Mouse (Mus musculus) myocyte (in vitro differentiated cells): ENCODE measurements around the gene Kcng3.

Source experiments
- CEBPB ChIP-seq: IDR thresholded peaks from 2 replicates; pipeline ENCODE4 v1.6.1; 2011; ENCODE audit warnings: mild to moderate bottlenecking, moderate library complexity; ENCODE audit not compliant: poor library complexity, insufficient read depth, severe bottlenecking
- E2F4 ChIP-seq: IDR thresholded peaks from one replicate; pipeline ENCODE4 v1.6.1; 2011; ENCODE audit warnings: mild to moderate bottlenecking, control low read depth, moderate library complexity; ENCODE audit not compliant: insufficient read depth
- MAX ChIP-seq: IDR thresholded peaks from one replicate; pipeline ENCODE4 v1.6.1; 2011; ENCODE audit warnings: low read depth, mild to moderate bottlenecking, control low read depth
- MYOD1 ChIP-seq, 3 experiments: IDR thresholded peaks; one replicate each; pipeline ENCODE4 v1.6.1; 2011; ENCODE audit warnings: control low read depth in 2 of 3, low read depth in 2 of 3, mild to moderate bottlenecking in 2 of 3, moderate library complexity in 1 of 3; ENCODE audit not compliant: insufficient read length in 2 of 3, control insufficient read depth in 1 of 3
- MYOG ChIP-seq, 3 experiments: IDR thresholded peaks; one replicate each; pipeline ENCODE4 v1.6.1; 2011; ENCODE audit warnings: control low read depth in 2 of 3, low read depth in 2 of 3, mild to moderate bottlenecking in 2 of 3; ENCODE audit not compliant: insufficient read length in 2 of 3, control insufficient read depth in 1 of 3, insufficient read depth in 1 of 3
- POLR2A ChIP-seq: IDR thresholded peaks from one replicate; pipeline ENCODE4 v1.6.1; 2011; ENCODE audit warnings: low read depth, mild to moderate bottlenecking, control low read depth, moderate library complexity; ENCODE audit not compliant: insufficient read length
- POLR2AphosphoS2 ChIP-seq: IDR thresholded peaks from one replicate; pipeline ENCODE4 v1.6.1; 2011; ENCODE audit warnings: low read depth, control low read depth; ENCODE audit not compliant: insufficient read length
- REST ChIP-seq: IDR thresholded peaks from one replicate; pipeline ENCODE4 v1.6.1; 2011; ENCODE audit warnings: mild to moderate bottlenecking, control low read depth, moderate library complexity; ENCODE audit not compliant: insufficient read depth, insufficient read length
- TCF12 ChIP-seq: IDR thresholded peaks from one replicate; pipeline ENCODE4 v1.6.1; 2011; ENCODE audit warnings: mild to moderate bottlenecking, control low read depth; ENCODE audit not compliant: poor library complexity, insufficient read depth, severe bottlenecking
- USF1 ChIP-seq: IDR thresholded peaks from one replicate; pipeline ENCODE4 v1.6.1; 2011; ENCODE audit warnings: low read depth, mild to moderate bottlenecking, control low read depth, moderate library complexity

DNA sequence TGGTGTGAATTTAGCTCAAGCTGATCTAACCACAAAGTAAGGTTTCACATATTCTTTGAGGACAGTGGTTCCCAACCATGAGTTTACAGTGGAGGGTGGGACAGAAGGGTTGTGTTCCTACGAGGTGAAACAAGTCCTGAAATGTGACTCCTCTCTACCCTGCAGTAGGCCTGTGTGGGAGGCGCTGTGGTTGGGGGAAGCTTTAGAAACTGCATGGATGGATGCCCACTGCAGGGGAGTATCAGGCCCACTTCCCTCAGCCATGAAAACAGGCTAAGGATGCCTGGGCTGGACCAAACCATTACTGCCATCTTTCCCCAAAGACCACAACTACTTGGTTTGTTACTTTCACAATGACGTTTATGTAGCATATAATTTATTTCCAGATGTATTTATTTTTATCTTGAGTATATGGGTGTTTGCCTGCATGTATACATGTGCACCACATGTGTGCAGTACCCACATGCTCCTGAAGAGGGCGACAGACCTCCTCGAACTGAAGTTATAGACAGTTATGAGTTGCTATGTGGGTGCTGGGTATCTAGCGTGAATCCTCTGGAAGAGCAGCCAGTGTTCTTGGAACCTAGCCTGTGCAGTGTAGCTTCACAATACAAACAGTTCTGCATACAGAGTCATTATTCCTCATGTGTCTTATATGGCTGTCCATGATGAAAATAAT is 42.9 kb downstream of the Kcng3 start:
- TF ChIP-seq POLR2A (no peak), MAX (no peak), POLR2AphosphoS2 (no peak), MYOD1 (IDR thresholded peaks at IDR 0.05; ENCODE audit: control insufficient read depth in 1 of 3, insufficient read length in 2 of 3, low read depth in 2 of 3) (no peak), TCF12 (no peak), MYOG (IDR thresholded peaks at IDR 0.05; ENCODE audit: control insufficient read depth in 1 of 3, insufficient read depth in 1 of 3, insufficient read length in 2 of 3, low read depth in 2 of 3) (no peak), CEBPB (no peak), E2F4 (no peak), USF1 (no peak), REST (no peak)
